Mouse (Mus musculus) cortical plate, adult 2 months (tissue): ENCODE measurements at regions not wholly inside any gene's neighbourhood (a gene's known extent, or its start where the extent isn't known, plus 50 kb on each side); places are given as distances from the start of the nearest gene placed in this dataset.

Experiments
- CTCF ChIP-seq: fragments of 200-500 bp; IDR thresholded peaks from 2 replicates; pipeline ENCODE4 v1.5.1; 2011; ENCODE audit warnings: mild to moderate bottlenecking, control low read depth, low read length; ENCODE audit not compliant: insufficient read depth; ENCODE audit errors: extremely low read depth
- POLR2A ChIP-seq: fragments of 200-500 bp; IDR thresholded peaks from 2 replicates; pipeline ENCODE4 v1.6.1; 2011; ENCODE audit warnings: mild to moderate bottlenecking, low read length, control low read depth; ENCODE audit not compliant: insufficient read depth; ENCODE audit errors: extremely low read depth

DNA sequence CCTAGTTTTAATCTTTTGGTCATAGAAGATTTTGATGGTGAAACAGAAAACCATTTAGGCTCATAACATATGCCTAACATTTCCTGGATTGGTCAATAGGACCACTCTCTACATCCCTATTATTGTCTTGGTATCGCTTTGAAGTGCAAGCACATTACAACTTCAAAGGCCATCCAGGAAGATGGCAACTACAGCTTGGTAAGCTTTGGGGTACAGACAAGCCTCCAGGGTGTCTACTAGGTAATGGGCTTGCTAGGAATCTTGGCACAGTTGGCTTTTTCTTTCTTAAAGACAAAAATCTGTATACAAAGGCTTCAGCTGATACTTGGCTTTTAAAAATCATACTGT, 90.8 kb downstream of the Brms1l start:
- no peak for TF ChIP-seq POLR2A
- no peak for TF ChIP-seq CTCF
